8 mouse cellular contexts compared by ENCODE assay signal in genomic region chr2:35691257-35692049, GRCm38 (mm10).
DNase-seq lines count a peak whose midpoint lies in the region; ATAC-seq and TF ChIP-seq lines count a peak whose summit lies in the region.

No protein-coding gene starts in this region.

- H3K27me3 ChIP-seq in MEL (ENCODE audit: control insufficient read depth in 1 of 2, insufficient read depth in 2 of 2, low read length in 2 of 2), result peaks cover 2 to 3% of the 10 kb centered on the region in 2 experiments; a peak in 3 of 4 replicates
- H3K27me3 ChIP-seq in hindbrain, embryonic 15.5 days, result no peaks in the 10 kb centered on the region
- no peaks in the 10 kb centered on the region for H3K27me3 ChIP-seq in liver, adult 2 months (ENCODE audit: control insufficient read depth, insufficient read depth, low read length)
- no peaks in the 10 kb centered on the region for H3K27me3 ChIP-seq in midbrain, postnatal 0 days (ENCODE audit: insufficient read depth, low read length)

- H3K9ac ChIP-seq in MEL (ENCODE audit: control insufficient read depth, low read depth, low read length, poor library complexity, severe bottlenecking), result no peak overlapping the region
- H3K9ac ChIP-seq in hindbrain, embryonic 15.5 days, result no peak overlapping the region
- H3K9ac ChIP-seq in liver, adult 2 months (ENCODE audit: low read depth, low read length), result peak overlapping the region; percentile 48
- no peak overlapping the region for H3K9ac ChIP-seq in midbrain, postnatal 0 days (replicated peaks; ENCODE audit: low read length, poor library complexity, severe bottlenecking)

- H3K27ac ChIP-seq in MEL (ENCODE audit: control insufficient read depth, low read depth, low read length), result no peak overlapping the region
- H3K27ac ChIP-seq in hindbrain, embryonic 15.5 days (replicated peaks), result peak overlapping the region; percentile 14; the same call in 1 of the 2 replicates
- H3K27ac ChIP-seq in liver, adult 2 months (replicated peaks; ENCODE audit: insufficient read depth, low read depth, low read length), result peak overlapping the region; percentile 23; the same call in 1 of the 2 replicates
- H3K27ac ChIP-seq in midbrain, postnatal 0 days (ENCODE audit: low read depth, low read length), result peak overlapping the region; percentile 32; the same call in 1 of the 2 replicates

- no peak for TF ChIP-seq POLR2A in MEL (IDR thresholded peaks at IDR 0.05; ENCODE audit: control insufficient read depth in 1 of 2, insufficient read depth in 1 of 2, low read depth in 1 of 2, low read length in 2 of 2, poor library complexity in 1 of 2)
- no peak for TF ChIP-seq POLR2A in brain, embryonic 14.5 days (IDR thresholded peaks at IDR 0.05; ENCODE audit: borderline replicate concordance, extremely low read depth, insufficient read depth, insufficient read length, poor library complexity, severe bottlenecking)
- TF ChIP-seq POLR2A in liver, adult 2 months (IDR thresholded peaks at IDR 0.05; ENCODE audit: extremely low read depth, insufficient read depth, low read length), result 0 out of 2 replicates have a peak, but pooled peaks have one; percentile 26

- peak; percentile 28 for DNase-seq in MEL (ENCODE audit: low read depth, low spot score)
- peak; percentile 77 for DNase-seq in brain, embryonic 14.5 days (ENCODE audit: low read depth)
- DNase-seq in gastrocnemius, postnatal 10 days, result peak; percentile 50
- peak; percentile 85 for DNase-seq in liver, adult 2 months (ENCODE audit: extremely low read depth, low read depth, low spot score)
- peak; percentile 41 for DNase-seq in midbrain, postnatal 0 days (ENCODE audit: low spot score)
- DNase-seq in right cerebral cortex, postnatal 36 days (ENCODE audit: low spot score in 2 of 2), result no peak
- no peak for DNase-seq in right cerebral cortex, adult 18-20 months

- peak; percentile 27 for ATAC-seq in hindbrain, embryonic 15.5 days (ENCODE audit: low FRiP score, low read depth)
- ATAC-seq in midbrain, postnatal 0 days (ENCODE audit: low FRiP score), result 0 out of 2 replicates have a peak, but pooled peaks have one; percentile 54

- peaks cover 0 to 3% of the 10 kb centered on the region in 2 experiments; a peak in 2 of 4 replicates for H3K36me3 ChIP-seq in MEL (ENCODE audit: control insufficient read depth in 1 of 2, insufficient read depth in 2 of 2, low read length in 2 of 2)
- H3K36me3 ChIP-seq in hindbrain, embryonic 15.5 days, result no peaks in the 10 kb centered on the region
- H3K36me3 ChIP-seq in liver, adult 2 months (ENCODE audit: control insufficient read depth, insufficient read depth, low read length), result no peaks in the 10 kb centered on the region
- no peaks in the 10 kb centered on the region for H3K36me3 ChIP-seq in midbrain, postnatal 0 days (ENCODE audit: insufficient read depth, low read length)

- no peak for TF ChIP-seq CTCF in MEL (IDR thresholded peaks at IDR 0.05 in 2 of 3, conservative IDR thresholded peaks at IDR 0.05 in 1 of 3; ENCODE audit: control insufficient read depth in 1 of 3, insufficient read depth in 1 of 3, low read depth in 2 of 3, low read length in 3 of 3, poor library complexity in 1 of 3, severe bottlenecking in 1 of 3)
- no peak for TF ChIP-seq CTCF in brain, embryonic 14.5 days (IDR thresholded peaks at IDR 0.05; ENCODE audit: borderline replicate concordance, extremely low read depth, insufficient read depth, insufficient read length)
- TF ChIP-seq CTCF in liver, adult 2 months (IDR thresholded peaks at IDR 0.05; ENCODE audit: low read depth, low read length), result no peak
- no peak for TF ChIP-seq CTCF in midbrain, postnatal 0 days (IDR thresholded peaks at IDR 0.05)

- no peak for TF ChIP-seq EP300 in MEL (IDR thresholded peaks at IDR 0.05; ENCODE audit: low read depth in 1 of 2, low read length in 2 of 2)

- H3K4me1 ChIP-seq in MEL (ENCODE audit: control insufficient read depth in 1 of 2, insufficient read depth in 2 of 2, low read length in 2 of 2), result peaks cover 0 to 5% of the 10 kb centered on the region in 2 experiments; a peak in 1 of 4 replicates
- H3K4me1 ChIP-seq in hindbrain, embryonic 15.5 days (replicated peaks), result peaks cover 92% of the 10 kb centered on the region
- H3K4me1 ChIP-seq in liver, adult 2 months (ENCODE audit: control insufficient read depth, insufficient read depth, low read length), result peaks cover 17% of the 10 kb centered on the region
- peaks cover 22% of the 10 kb centered on the region for H3K4me1 ChIP-seq in midbrain, postnatal 0 days (ENCODE audit: insufficient read depth, low read length)

- H3K4me2 ChIP-seq in hindbrain, embryonic 15.5 days, result no peak overlapping the region
- no peak overlapping the region for H3K4me2 ChIP-seq in midbrain, postnatal 0 days (ENCODE audit: low read depth, low read length, poor library complexity, severe bottlenecking)

- H3K4me3 ChIP-seq in MEL (ENCODE audit: control insufficient read depth in 1 of 2, insufficient read depth in 1 of 2, low read depth in 2 of 2, low read length in 2 of 2), result no peak overlapping the region
- H3K4me3 ChIP-seq in hindbrain, embryonic 15.5 days, result no peak overlapping the region
- peak overlapping the region; percentile 46 for H3K4me3 ChIP-seq in liver, adult 2 months (ENCODE audit: insufficient read depth, low read depth, low read length)
- no peak overlapping the region for H3K4me3 ChIP-seq in midbrain, postnatal 0 days (ENCODE audit: low read depth, low read length)

- H3K79me2 ChIP-seq in MEL (ENCODE audit: control insufficient read depth, insufficient read depth, low read length, poor library complexity), result no peaks in the 10 kb centered on the region
- no peaks in the 10 kb centered on the region for H3K79me2 ChIP-seq in liver, adult 2 months (ENCODE audit: control insufficient read depth, insufficient read depth, low read length)

- no peak for TF ChIP-seq RAD21 in MEL (IDR thresholded peaks at IDR 0.05; ENCODE audit: low read depth, low read length)

- H3K9me3 ChIP-seq in MEL (replicated peaks; ENCODE audit: insufficient read depth, low read length), result no peaks in the 10 kb centered on the region
- no peaks in the 10 kb centered on the region for H3K9me3 ChIP-seq in hindbrain, embryonic 15.5 days
- H3K9me3 ChIP-seq in midbrain, postnatal 0 days (ENCODE audit: low read length), result no peaks in the 10 kb centered on the region

- 26% methylated on average over 7 of the region's 7 CpGs for WGBS in hindbrain, embryonic 15.5 days
- 18% methylated on average over 7 of the region's 7 CpGs for WGBS in liver, adult 2 months
- 15% methylated on average over 7 of the region's 7 CpGs for WGBS in midbrain, postnatal 0 days

TF ChIP-seq in MEL, 35 proteins besides CTCF, POLR2A, EP300 and RAD21:
- no peak for TF ChIP-seq SIN3A (IDR thresholded peaks at IDR 0.05; ENCODE audit: low read length)
- no peak for TF ChIP-seq MYB (IDR thresholded peaks at IDR 0.05; ENCODE audit: low read depth, low read length)
- TF ChIP-seq MAX (IDR thresholded peaks at IDR 0.05; ENCODE audit: low read length), result no peak
- TF ChIP-seq MYC (IDR thresholded peaks at IDR 0.05; ENCODE audit: low read depth, low read length), result no peak
- TF ChIP-seq MXI1 (IDR thresholded peaks at IDR 0.05; ENCODE audit: low read depth, low read length), result no peak
- TF ChIP-seq ZC3H11A (IDR thresholded peaks at IDR 0.05; ENCODE audit: low read depth, low read length), result no peak
- TF ChIP-seq ZMIZ1 (IDR thresholded peaks at IDR 0.05; ENCODE audit: low read depth, low read length), result no peak
- no peak for TF ChIP-seq ZNF384 (IDR thresholded peaks at IDR 0.05; ENCODE audit: low read depth, low read length)

Comparison
In these comparisons a context has a peak if more than half of its experiments do, and no peak if none do; other contexts are left out.
1. DNase-seq: peak in MEL (single experiment), brain, embryonic 14.5 days (single experiment), gastrocnemius, postnatal 10 days (single experiment), liver, adult 2 months (single experiment) and midbrain, postnatal 0 days (single experiment); none in right cerebral cortex, postnatal 36 days (0 of 2) and right cerebral cortex, adult 18-20 months (single experiment).